Mouse (Mus musculus) thymus, adult 2 months (tissue): ENCODE results near the gene H13. TPM values are rescaled to one million over a fixed set of nuclear protein-coding genes. Genes with fewer than 3 reads are reported as not detected.

ENCODE experiments used
- DNase-seq: peaks from one replicate; pipeline ENCODE4 v3.0.0; 2021
- H3K27ac ChIP-seq: fragments of 200-500 bp; 2 replicates; pipeline ENCODE4 v1.5.1; 2012; ENCODE audit warnings: low read length, control low read depth; ENCODE audit not compliant: control insufficient read depth, insufficient read depth
- H3K27me3 ChIP-seq: fragments of 200-500 bp; 2 replicates; pipeline ENCODE4 v1.6.1; 2012; ENCODE audit warnings: mild to moderate bottlenecking, low read length, moderate library complexity, mixed read lengths; ENCODE audit not compliant: control insufficient read depth, insufficient read depth
- H3K36me3 ChIP-seq: fragments of 200-500 bp; 2 replicates; pipeline ENCODE4 v1.6.1; 2012; ENCODE audit warnings: mild to moderate bottlenecking, low read length, moderate library complexity; ENCODE audit not compliant: control insufficient read depth, insufficient read depth
- H3K4me1 ChIP-seq: fragments of 200-500 bp; replicated peaks from 2 replicates; pipeline ENCODE4 v1.6.1; 2012; ENCODE audit warnings: low read length; ENCODE audit not compliant: control insufficient read depth, insufficient read depth
- H3K4me3 ChIP-seq: fragments of 200-500 bp; 2 replicates; pipeline ENCODE4 v1.5.1; 2012; ENCODE audit warnings: mild to moderate bottlenecking, low read length, control low read depth, moderate library complexity; ENCODE audit not compliant: control insufficient read depth, insufficient read depth
- CTCF ChIP-seq: fragments of 200-500 bp; IDR thresholded peaks from 2 replicates; pipeline ENCODE4 v1.5.1; 2012; ENCODE audit warnings: mild to moderate bottlenecking, control low read depth, low read length, moderate library complexity, borderline replicate concordance; ENCODE audit not compliant: control insufficient read depth, poor library complexity, insufficient read depth; ENCODE audit errors: extremely low read depth
- POLR2A ChIP-seq: fragments of 200-500 bp; IDR thresholded peaks from 2 replicates; pipeline ENCODE4 v1.6.1; 2012; ENCODE audit warnings: mild to moderate bottlenecking, low read length, control low read depth, moderate library complexity; ENCODE audit not compliant: control insufficient read depth, poor library complexity, insufficient read depth; ENCODE audit errors: extremely low read depth
- WGBS: fragments of 180-500 bp; shearing (Covaris S2); methylation state at CpG from one replicate; pipeline ENCODE4 v1.1.7; 2018; 5-methylcytosine and 5-hydroxymethylcytosine counted together
- polyA plus RNA-seq: library from polyadenylated mRNA; depleted of rRNA; stranded (reverse); fragments of >200 nt; gene quantifications from 2 replicates; pipeline ENCODE4 v1.2.3, GENCODE M21; 2012

Gene H13
- polyA plus RNA-seq, 1 experiment: 270 TPM

- no peak overlapping the region for H3K4me3 ChIP-seq
These were observed 65.2 kb downstream of the H13 start for GRCm38 (mm10) chr2:152734501-152734900.

GRCm38 (mm10) chr2:152734984-152735383 is 65.7 kb downstream of the H13 start:
- Histone ChIP-seq H3K27me3 (peaks cover 22% of the 10 kb centered on the region), H3K4me1 (peaks cover 23% of the 10 kb centered on the region), H3K36me3 (no peaks in the 10 kb centered on the region), H3K27ac (no peak overlapping the region), H3K4me3 (no peak overlapping the region)
- TF ChIP-seq CTCF: no peak
- TF ChIP-seq POLR2A: no peak
- peak; percentile 81 for DNase-seq
- WGBS: 2% methylated on average over 28 of the region's 28 CpGs

More at GRCm38 (mm10) chr2:152734501-152734900, 65.2 kb downstream of the H13 start:
- peaks cover 22% of the 10 kb centered on the region for H3K27me3 ChIP-seq
- no peaks in the 10 kb centered on the region for H3K36me3 ChIP-seq
- no peak for DNase-seq
- TF ChIP-seq POLR2A (no peak), CTCF (no peak)
- peaks cover 20% of the 10 kb centered on the region for H3K4me1 ChIP-seq
- 31% methylated on average over 10 of the region's 10 CpGs for WGBS
- no peak overlapping the region for H3K27ac ChIP-seq

GRCm38 (mm10) chr2:152736090-152736601 is 66.9 kb downstream of the H13 start, which contains the start of gene Id1:
Gene Id1, plus strand, starts transcription at chr2:152736251.
- peak; percentile 59 for DNase-seq
- H3K4me1 ChIP-seq: peaks cover 23% of the 10 kb centered on the region
- H3K27ac ChIP-seq: no peak within 1 kb of the TSS
- TF ChIP-seq CTCF (no peak; the same call in 1 of the 2 replicates), POLR2A (no peak)
- peaks cover 22% of the 10 kb centered on the region for H3K27me3 ChIP-seq
- H3K4me3 ChIP-seq: peak within 1 kb of the TSS; percentile 44
- under 1% methylated on average over 28 of the region's 28 CpGs for WGBS
- H3K36me3 ChIP-seq: no peaks in the 10 kb centered on the region

- TF ChIP-seq CTCF: no peak
- no peak for TF ChIP-seq POLR2A
These were observed 67.5 kb downstream of the H13 start for GRCm38 (mm10) chr2:152736748-152737147.

GRCm38 (mm10) chr2:152737306-152738221 is 68.3 kb downstream of the H13 start:
- 62% methylated on average over 10 of the region's 10 CpGs for whole genome bisulfite sequencing
- Histone ChIP-seq H3K4me1 (peaks cover 31% of the 10 kb centered on the region), H3K4me3 (no peak overlapping the region), H3K27ac (no peak overlapping the region), H3K36me3 (no peaks in the 10 kb centered on the region), H3K27me3 (peaks cover 22% of the 10 kb centered on the region)
- no peak for DNase-seq
- TF ChIP-seq CTCF (no peak), POLR2A (no peak)

More at GRCm38 (mm10) chr2:152736748-152737147, 67.5 kb downstream of the H13 start:
- 4% methylated on average over 22 of the region's 22 CpGs for WGBS
- peak overlapping the region; percentile 44 for H3K4me3 ChIP-seq
- H3K27ac ChIP-seq: no peak overlapping the region
- H3K27me3 ChIP-seq: peaks cover 22% of the 10 kb centered on the region
- H3K4me1 ChIP-seq: peaks cover 28% of the 10 kb centered on the region
- H3K36me3 ChIP-seq: no peaks in the 10 kb centered on the region
- DNase-seq: no peak

- no peak for DNase-seq
- Histone ChIP-seq H3K36me3 (no peaks in the 10 kb centered on the region), H3K4me1 (peaks cover 33% of the 10 kb centered on the region), H3K4me3 (no peak overlapping the region), H3K27ac (no peak overlapping the region), H3K27me3 (peaks cover 22% of the 10 kb centered on the region)
- 92% methylated on average over 2 of the region's 2 CpGs for WGBS
- TF ChIP-seq CTCF (no peak), POLR2A (no peak)
These were observed 69.1 kb downstream of the H13 start for GRCm38 (mm10) chr2:152738341-152738740.
